Mouse (Mus musculus): ENCODE measurements around the gene Gm43638. TPM values are rescaled to one million over a fixed set of nuclear protein-coding genes. Genes with fewer than 3 reads are reported as not detected.
"Not testable (repeated sequence)": the region's sequence is repeated elsewhere in the genome, so short reads cannot be mapped to it uniquely, and the experiment has no call there.

The Gm43638 gene
- polyA plus RNA-seq, 1 experiment: not detected

DNA sequence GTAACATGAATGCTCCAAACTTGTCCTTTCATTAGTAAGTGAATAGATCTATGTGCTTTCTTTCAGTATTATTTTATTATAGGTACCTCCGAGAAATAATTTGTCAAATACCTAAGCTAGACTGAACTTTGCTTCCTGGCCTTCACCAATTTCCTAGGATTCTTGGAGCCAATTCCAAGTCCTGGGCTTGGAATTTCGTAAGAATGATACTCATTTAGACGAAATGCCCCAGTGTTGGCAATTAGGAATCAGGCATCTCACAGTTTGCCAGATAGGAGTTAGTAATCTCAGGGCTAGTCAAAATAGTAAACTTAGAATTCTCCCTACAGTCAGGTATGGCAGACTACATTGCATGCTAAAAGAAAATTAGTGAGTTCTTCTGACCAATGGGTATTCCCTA is 60.9 kb downstream of the Gm43638 start:
- H3K27me3 ChIP-seq (ENCODE audit: control insufficient read depth, insufficient read depth, low read length): no peaks in the 10 kb centered on the region
- no peaks in the 10 kb centered on the region for H3K4me1 ChIP-seq (ENCODE audit: control insufficient read depth, insufficient read depth, low read length)
- no peak overlapping the region for H3K4me3 ChIP-seq (ENCODE audit: control insufficient read depth, low read depth, low read length)
- no peak for TF ChIP-seq CTCF (IDR thresholded peaks at IDR 0.05; ENCODE audit: control insufficient read depth, insufficient read depth, insufficient replicate concordance, low read depth, low read length)
- no peak for TF ChIP-seq POLR2A (IDR thresholded peaks at IDR 0.05; ENCODE audit: control insufficient read depth, low read depth, low read length)
- H3K36me3 ChIP-seq (ENCODE audit: control insufficient read depth, insufficient read depth, low read length): no peaks in the 10 kb centered on the region
- H3K27ac ChIP-seq (ENCODE audit: control insufficient read depth, insufficient read depth, low read depth, low read length): no peak overlapping the region

- H3K27me3 ChIP-seq (ENCODE audit: control insufficient read depth, insufficient read depth, low read length); H3K4me3 ChIP-seq (ENCODE audit: control insufficient read depth, low read depth, low read length); H3K36me3 ChIP-seq (ENCODE audit: control insufficient read depth, insufficient read depth, low read length); H3K4me1 ChIP-seq (ENCODE audit: control insufficient read depth, insufficient read depth, low read length); H3K27ac ChIP-seq (ENCODE audit: control insufficient read depth, insufficient read depth, low read depth, low read length): not testable (repeated sequence)
These were observed 62.6 kb downstream of the Gm43638 start, which contains the start of gene Ugt2b38 for GRCm38 (mm10) chr5:87424041-87424440. Gene Ugt2b38 (minus strand): TSS chr5:87424203.

Other genes with a start within 250 kb of the Gm43638 start
- gene Ugt2b37, start 232.0 kb downstream of the Gm43638 start, polyA plus RNA-seq (2012; rRNA removed): not detected in 2 replicates
- not detected in 2 replicates for gene Ugt2a3, start 149.6 kb downstream of the Gm43638 start, polyA plus RNA-seq (2012; rRNA removed)
- not detected in 2 replicates for gene Ugt2b38, start 62.6 kb downstream of the Gm43638 start, polyA plus RNA-seq (2012; rRNA removed)
- not detected in 2 replicates for gene Ugt2a2, start 4.5 kb downstream of the Gm43638 start, polyA plus RNA-seq (2012; rRNA removed)
- not detected in 2 replicates for gene Ugt2a1, start 4.1 kb upstream of the Gm43638 start, polyA plus RNA-seq (2012; rRNA removed)
- gene Sult1b1, start 51.4 kb upstream of the Gm43638 start, polyA plus RNA-seq (2012; rRNA removed): not detected in 2 replicates
- gene Sult1d1, start 82.2 kb upstream of the Gm43638 start, polyA plus RNA-seq (2012; rRNA removed): not detected in 2 replicates
- 0.99 and 1.5 TPM in 2 replicates for gene Sult1e1, start 104.8 kb upstream of the Gm43638 start, polyA plus RNA-seq (2012; rRNA removed)
- gene Csn1s1, start 179.4 kb upstream of the Gm43638 start, polyA plus RNA-seq (2012; rRNA removed): not detected in 2 replicates
- gene Csn2, start 212.8 kb upstream of the Gm43638 start, polyA plus RNA-seq (2012; rRNA removed): 0.31 and 0.64 TPM in 2 replicates

Measured in testis, adult 2 months (tissue).